Comparison of ENCODE assay signal across 10 mouse cellular contexts in genomic region chr13:51919171-51919793, GRCm38 (mm10).
DNase-seq lines count a peak whose midpoint lies in the region; ATAC-seq lines count a peak whose summit lies in the region.
"Had no signal": no experiment of that assay in that cellular context is flagged by ENCODE, and none has a peak within 500 bp of the region (broad histone marks: within the 10 kb centered on the region; RNA-seq: fewer than 3 reads in every experiment).

No protein-coding gene starts in this region.

- peak; percentile 36 for ATAC-seq in hindbrain, embryonic 11.5 days (ENCODE audit: low FRiP score)
- peak; percentile 32; the same call in 1 of the 2 replicates for ATAC-seq in midbrain, embryonic 14.5 days (ENCODE audit: low FRiP score, low TSS enrichment)

- H3K4me1 ChIP-seq in embryonic facial prominence, embryonic 10.5 days = peaks cover 69% of the 10 kb centered on the region
- H3K4me1 ChIP-seq in hindbrain, embryonic 11.5 days (replicated peaks; ENCODE audit: control insufficient read depth, insufficient read depth, low read length) = peaks cover 34% of the 10 kb centered on the region
- peaks cover 53% of the 10 kb centered on the region for H3K4me1 ChIP-seq in midbrain, embryonic 14.5 days (ENCODE audit: control insufficient read depth, insufficient read depth, low read length)

- DNase-seq in R1 (ENCODE audit: low read depth, low spot score) = peak; percentile 72
- DNase-seq in embryonic facial prominence, embryonic 10.5 days (ENCODE audit: low spot score) = peak; percentile 50
- DNase-seq in hindbrain, embryonic 11.5 days (ENCODE audit: low spot score) = peak; percentile 63
- DNase-seq in midbrain, embryonic 14.5 days = peak; percentile 62
- DNase-seq in testis, postnatal 14 days (ENCODE audit: low spot score) = no peak
- no peak for DNase-seq in cerebellum, adult 18-20 months
- no peak for DNase-seq in gastrocnemius, postnatal 10 days
- DNase-seq in cerebellum, postnatal 36 days = no peak
- DNase-seq: heart, adult 18-20 months; lung, postnatal 10 days had no signal

- peak overlapping the region; percentile 82 for H3K27ac ChIP-seq in embryonic facial prominence, embryonic 10.5 days (replicated peaks)
- peak overlapping the region; percentile 81 for H3K27ac ChIP-seq in hindbrain, embryonic 11.5 days (ENCODE audit: low read depth, low read length)
- H3K27ac ChIP-seq in midbrain, embryonic 14.5 days (replicated peaks; ENCODE audit: low read depth, low read length) = peak overlapping the region; percentile 79

- H3K4me2 ChIP-seq in hindbrain, embryonic 11.5 days (replicated peaks; ENCODE audit: low read depth, low read length) = peak overlapping the region; percentile 22; the same call in 1 of the 2 replicates
- H3K4me2 ChIP-seq in midbrain, embryonic 14.5 days (ENCODE audit: low read length) = peak overlapping the region; percentile 22

- 4% methylated on average over 14 of the region's 14 CpGs for WGBS in embryonic facial prominence, embryonic 10.5 days
- WGBS in hindbrain, embryonic 11.5 days = 3% methylated on average over 14 of the region's 14 CpGs
- WGBS in midbrain, embryonic 14.5 days = 4% methylated on average over 14 of the region's 14 CpGs

- 0 out of 2 replicates have a peak overlapping the region, but pooled peaks have one; percentile 28 for H3K9ac ChIP-seq in hindbrain, embryonic 11.5 days (ENCODE audit: low read depth, low read length)
- no peak overlapping the region; the same call in 1 of the 2 replicates for H3K9ac ChIP-seq in midbrain, embryonic 14.5 days (replicated peaks; ENCODE audit: low read length)

- no peaks in the 10 kb centered on the region for H3K9me3 ChIP-seq in embryonic facial prominence, embryonic 10.5 days
- no peaks in the 10 kb centered on the region for H3K9me3 ChIP-seq in hindbrain, embryonic 11.5 days (ENCODE audit: control insufficient read depth, low read length)
- no peaks in the 10 kb centered on the region for H3K9me3 ChIP-seq in midbrain, embryonic 14.5 days (ENCODE audit: control insufficient read depth, low read length)

- no peaks in the 10 kb centered on the region for H3K36me3 ChIP-seq in embryonic facial prominence, embryonic 10.5 days (replicated peaks)
- no peaks in the 10 kb centered on the region for H3K36me3 ChIP-seq in hindbrain, embryonic 11.5 days (ENCODE audit: control insufficient read depth, insufficient read depth, low read length)
- H3K36me3 ChIP-seq in midbrain, embryonic 14.5 days (ENCODE audit: control insufficient read depth, insufficient read depth, low read length) = no peaks in the 10 kb centered on the region

- H3K4me3 ChIP-seq in embryonic facial prominence, embryonic 10.5 days = peak overlapping the region; percentile 13; the same call in 1 of the 2 replicates
- no peak overlapping the region for H3K4me3 ChIP-seq in hindbrain, embryonic 11.5 days (ENCODE audit: low read depth, low read length)
- H3K4me3 ChIP-seq in midbrain, embryonic 14.5 days (replicated peaks; ENCODE audit: low read depth, low read length) = no peak overlapping the region

- peaks cover 97% of the 10 kb centered on the region for H3K27me3 ChIP-seq in embryonic facial prominence, embryonic 10.5 days (replicated peaks; ENCODE audit: low read depth, poor library complexity, severe bottlenecking)
- H3K27me3 ChIP-seq in hindbrain, embryonic 11.5 days (ENCODE audit: control insufficient read depth, insufficient read depth, low read length) = peaks cover 35% of the 10 kb centered on the region
- H3K27me3 ChIP-seq in midbrain, embryonic 14.5 days (ENCODE audit: control insufficient read depth, insufficient read depth, low read length) = peaks cover 11% of the 10 kb centered on the region

Comparison
In these comparisons a context has a peak if more than half of its experiments do, and no peak if none do; other contexts are left out.
1. DNase-seq: peak in R1 (single experiment), embryonic facial prominence, embryonic 10.5 days (single experiment), hindbrain, embryonic 11.5 days (single experiment) and midbrain, embryonic 14.5 days (single experiment); none in testis, postnatal 14 days (single experiment), cerebellum, adult 18-20 months (0 of 2), gastrocnemius, postnatal 10 days (single experiment) and cerebellum, postnatal 36 days (0 of 2).
2. Peak in every context shown above with its lines, with median percentiles within 50 percentile points of each other: H3K27ac ChIP-seq.